Mouse (Mus musculus) embryonic fibroblast, embryonic 13.5 days (primary cell): ENCODE results near the gene Cd5.

Source experiments
- CTCF ChIP-seq: IDR thresholded peaks from 2 replicates; pipeline ENCODE4 v1.5.1; 2011; ENCODE audit warnings: mild to moderate bottlenecking, control low read depth, low read length, moderate library complexity, borderline replicate concordance; ENCODE audit not compliant: insufficient read depth
- POLR2A ChIP-seq: IDR thresholded peaks from 2 replicates; pipeline ENCODE4 v1.6.1; 2011; ENCODE audit warnings: low read depth, mild to moderate bottlenecking, control low read depth, low read length, moderate library complexity

DNA sequence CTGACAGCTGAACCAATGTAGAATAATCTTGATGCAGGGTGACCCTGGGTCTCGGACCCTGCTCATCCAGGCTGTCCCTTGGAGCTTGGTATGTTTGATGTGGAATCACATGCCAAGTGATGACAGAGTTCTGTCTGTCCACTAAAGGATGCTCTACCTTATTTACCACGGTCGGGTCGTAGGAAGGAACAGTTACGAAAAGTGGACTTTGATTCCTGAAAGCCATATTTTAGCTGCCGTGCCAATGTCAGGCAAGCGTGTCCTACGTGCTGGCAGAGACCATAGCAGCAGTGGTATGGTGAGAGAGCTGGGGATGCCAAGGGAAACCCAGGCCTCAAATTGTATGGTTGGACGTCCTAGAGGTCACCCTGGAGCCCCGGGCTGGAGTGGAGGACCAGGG, 25.3 kb downstream of the Cd5 start:
- no peak for TF ChIP-seq POLR2A
- no peak for TF ChIP-seq CTCF
